10 mouse cellular contexts compared by ENCODE assay signal in the genomic region with DNA sequence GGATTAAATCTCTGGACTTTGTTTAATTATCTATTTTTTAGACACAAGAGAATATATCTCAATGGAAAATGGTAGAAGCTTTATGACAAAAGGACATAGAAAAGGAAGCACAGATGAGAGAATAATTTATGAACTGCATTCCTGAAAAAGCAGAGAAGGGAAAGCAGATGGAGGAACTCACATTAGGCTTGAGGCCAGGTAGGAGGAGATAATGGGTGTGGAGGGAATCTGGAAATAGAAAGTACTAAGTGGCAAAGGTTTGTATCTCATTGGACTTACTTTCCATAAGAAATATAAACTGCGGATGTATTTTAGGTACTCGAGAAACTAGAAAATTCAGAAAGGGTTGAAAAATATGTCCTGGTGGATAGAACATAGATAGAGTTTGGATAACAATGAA.
"Had no signal": no experiment of that assay in that cellular context is flagged by ENCODE, and none has a peak within 500 bp of the region (broad histone marks: within the 10 kb centered on the region; RNA-seq: fewer than 3 reads in every experiment).

No protein-coding gene starts in this region.

- DNase-seq: kidney, postnatal 10 days; kidney, postnatal 4 days; layer of hippocampus, adult 9-11 months; liver; lung, adult 18-20 months; lung, postnatal 10 days; lung, postnatal 36 days; thymus, adult 2 months; thymus, postnatal 14 days; thymus, postnatal 4 days had no signal
